Mouse (Mus musculus) CH12.LX (cell line): ENCODE measurements around the gene Zdhhc18.

Source experiments
- BHLHE40 ChIP-seq: IDR thresholded peaks from 2 replicates; pipeline ENCODE4 v1.6.1; 2011; ENCODE audit warnings: mild to moderate bottlenecking, low read depth, low read length, improper control_type of control experiment
- CTCF ChIP-seq, 2 experiments: IDR thresholded peaks in 1 of 2; conservative IDR thresholded peaks in 1 of 2; 2 replicates each; pipeline ENCODE4 v1.5.1; 2011 to 2012; ENCODE audit warnings: low read depth in 2 of 2, low read length in 2 of 2, improper control_type of control experiment in 1 of 2, inconsistent platforms in 1 of 2, mild to moderate bottlenecking in 1 of 2, moderate library complexity in 1 of 2
- E2F4 ChIP-seq: IDR thresholded peaks from 2 replicates; pipeline ENCODE4 v1.6.1; 2011; ENCODE audit warnings: low read depth, low read length, improper control_type of control experiment; ENCODE audit not compliant: insufficient replicate concordance
- EP300 ChIP-seq: IDR thresholded peaks from 2 replicates; pipeline ENCODE4 v1.6.1; 2011; ENCODE audit warnings: low read length, improper control_type of control experiment
- JUN ChIP-seq: IDR thresholded peaks from 2 replicates; pipeline ENCODE4 v1.6.1; 2011; ENCODE audit warnings: low read depth, mild to moderate bottlenecking, low read length, improper control_type of control experiment, moderate library complexity; ENCODE audit not compliant: insufficient read depth
- MAFK ChIP-seq: IDR thresholded peaks from 2 replicates; pipeline ENCODE4 v1.6.1; 2011; ENCODE audit warnings: low read length, improper control_type of control experiment; ENCODE audit not compliant: insufficient replicate concordance
- MXI1 ChIP-seq: IDR thresholded peaks from 2 replicates; pipeline ENCODE4 v1.6.1; 2011; ENCODE audit warnings: mild to moderate bottlenecking, low read depth, low read length, improper control_type of control experiment
- MYC ChIP-seq: IDR thresholded peaks from 2 replicates; pipeline ENCODE4 v1.6.1; 2011; ENCODE audit warnings: low read depth, mild to moderate bottlenecking, improper control_type of control experiment, low read length
- POLR2A ChIP-seq: IDR thresholded peaks from 2 replicates; pipeline ENCODE4 v1.6.1; 2011; ENCODE audit warnings: low read depth, mild to moderate bottlenecking, improper control_type of control experiment, low read length
- RAD21 ChIP-seq: IDR thresholded peaks from 2 replicates; pipeline ENCODE4 v1.6.1; 2011; ENCODE audit warnings: low read depth, mild to moderate bottlenecking, low read length, improper control_type of control experiment, moderate library complexity
- USF2 ChIP-seq: conservative IDR thresholded peaks from 2 replicates; pipeline ENCODE4 v1.6.1; 2011; ENCODE audit warnings: low read depth, low read length, improper control_type of control experiment
- ZKSCAN1 ChIP-seq: IDR thresholded peaks from 2 replicates; pipeline ENCODE4 v1.6.1; 2012; ENCODE audit warnings: low read depth, inconsistent platforms, low read length, improper control_type of control experiment, borderline replicate concordance
- ZMIZ1 ChIP-seq: IDR thresholded peaks from 2 replicates; pipeline ENCODE4 v1.6.1; 2012; ENCODE audit warnings: low read depth, mild to moderate bottlenecking, inconsistent platforms, low read length, improper control_type of control experiment

DNA sequence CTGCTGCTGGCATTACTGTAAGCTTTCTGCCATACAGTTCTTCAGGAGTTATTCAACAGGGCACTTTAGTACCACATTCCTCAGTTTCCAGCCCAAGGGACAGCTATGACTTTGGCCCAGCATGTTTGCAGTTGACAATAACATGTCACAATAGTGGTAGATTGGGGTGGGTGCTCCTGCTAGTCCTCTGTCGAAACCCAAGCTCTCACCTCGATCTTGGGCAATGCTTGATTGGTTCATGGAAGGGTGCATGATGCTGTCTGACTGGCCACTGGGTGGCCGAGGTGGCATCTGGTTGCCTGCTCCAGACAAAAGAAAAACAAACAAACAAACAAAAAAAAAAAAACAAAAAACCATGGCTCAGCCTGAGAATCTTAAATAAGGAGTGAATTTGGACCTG, 45.4 kb upstream of the Zdhhc18 start:
- TF ChIP-seq ZKSCAN1 (no peak), USF2 (no peak), MXI1 (no peak), CTCF (conservative IDR thresholded peaks at IDR 0.05 in 1 of 2, IDR thresholded peaks at IDR 0.05 in 1 of 2; ENCODE audit: low read depth in 2 of 2, low read length in 2 of 2) (no peak), RAD21 (no peak), EP300 (no peak), BHLHE40 (no peak), MAFK (no peak), JUN (no peak), MYC (no peak), E2F4 (no peak), POLR2A (no peak), ZMIZ1 (no peak)
